Mouse (Mus musculus): ENCODE measurements at regions not wholly inside any gene's neighbourhood (a gene's known extent, or its start where the extent isn't known, plus 50 kb on each side); places are given as distances from the start of the nearest gene placed in this dataset.

GRCm38 (mm10) chr11:10201021-10201420, 913.0 kb upstream of the Vwc2 start:
- no peak for ATAC-seq (ENCODE audit: low FRiP score)
- no peak overlapping the region for H3K4me2 ChIP-seq (replicated peaks)
- H3K27me3 ChIP-seq (ENCODE audit: control insufficient read depth, insufficient read depth, low read length) = no peaks in the 10 kb centered on the region
- no peak overlapping the region for H3K27ac ChIP-seq
- no peaks in the 10 kb centered on the region for H3K9me3 ChIP-seq (ENCODE audit: control insufficient read depth, low read length)
- H3K4me1 ChIP-seq (replicated peaks; ENCODE audit: control insufficient read depth, insufficient read depth, low read length) = no peaks in the 10 kb centered on the region
- 92% methylated on average over 7 of the region's 7 CpGs for WGBS
- no peaks in the 10 kb centered on the region for H3K36me3 ChIP-seq (replicated peaks; ENCODE audit: control insufficient read depth, insufficient read depth)
- no peak overlapping the region for H3K4me3 ChIP-seq (replicated peaks; ENCODE audit: low read length)
- no peak for DNase-seq (ENCODE audit: low spot score)
- H3K9ac ChIP-seq = no peak overlapping the region

- no peaks in the 10 kb centered on the region for H3K36me3 ChIP-seq (replicated peaks; ENCODE audit: control insufficient read depth, insufficient read depth)
- H3K27me3 ChIP-seq (ENCODE audit: control insufficient read depth, insufficient read depth, low read length) = no peaks in the 10 kb centered on the region
- H3K4me3 ChIP-seq (replicated peaks; ENCODE audit: low read length) = no peak overlapping the region
- H3K27ac ChIP-seq = no peak overlapping the region
- no peaks in the 10 kb centered on the region for H3K9me3 ChIP-seq (ENCODE audit: control insufficient read depth, low read length)
- 91% methylated on average over 3 of the region's 3 CpGs for WGBS
- H3K4me2 ChIP-seq (replicated peaks) = no peak overlapping the region
- H3K9ac ChIP-seq = no peak overlapping the region
- H3K4me1 ChIP-seq (replicated peaks; ENCODE audit: control insufficient read depth, insufficient read depth, low read length) = no peaks in the 10 kb centered on the region
- DNase-seq (ENCODE audit: low spot score) (no peak), ATAC-seq (ENCODE audit: low FRiP score) (no peak)
Measured at GRCm38 (mm10) chr11:10205257-10205656, 908.8 kb upstream of the Vwc2 start.

All from hindbrain, embryonic 14.5 days (tissue).